Mouse (Mus musculus) liver, embryonic 15.5 days (tissue): ENCODE data around the gene Ece1. TPM values are rescaled to one million over a fixed set of nuclear protein-coding genes. Genes with fewer than 3 reads are reported as not detected.

Experiments
- ATAC-seq: fragments of 200-750 bp; cut with Nextera tagmentation; 2 replicates; pipeline ENCODE4 v1.8.0; 2017; ENCODE audit warnings: moderate number of reproducible peaks, mild to moderate bottlenecking, moderate library complexity; ENCODE audit not compliant: insufficient read depth
- H3K27ac ChIP-seq: fragments of 300-500 bp; sonication (generic); replicated peaks from 2 replicates; pipeline ENCODE4 v1.5.1; 2015; ENCODE audit warnings: mild to moderate bottlenecking, inconsistent platforms
- H3K27me3 ChIP-seq: fragments of 300-500 bp; sonication (generic); 2 replicates; pipeline ENCODE4 v1.6.1; 2015; ENCODE audit warnings: mild to moderate bottlenecking, inconsistent platforms
- H3K36me3 ChIP-seq: fragments of 300-500 bp; sonication (generic); replicated peaks from 2 replicates; pipeline ENCODE4 v1.6.1; 2015; ENCODE audit warnings: moderate library complexity, mild to moderate bottlenecking, inconsistent platforms
- H3K4me1 ChIP-seq: fragments of 300-500 bp; sonication (generic); replicated peaks from 2 replicates; pipeline ENCODE4 v1.6.1; 2015; ENCODE audit warnings: inconsistent platforms
- H3K4me2 ChIP-seq: fragments of 300-500 bp; sonication (generic); 2 replicates; pipeline ENCODE4 v1.6.1; 2015; ENCODE audit warnings: moderate library complexity, mild to moderate bottlenecking, inconsistent platforms
- H3K4me3 ChIP-seq: fragments of 300-500 bp; sonication (generic); replicated peaks from 2 replicates; pipeline ENCODE4 v1.5.1; 2015; ENCODE audit warnings: mild to moderate bottlenecking, inconsistent platforms
- H3K9ac ChIP-seq: fragments of 300-500 bp; sonication (generic); 2 replicates; pipeline ENCODE4 v1.6.1; 2015; ENCODE audit warnings: moderate library complexity, mild to moderate bottlenecking, inconsistent platforms
- H3K9me3 ChIP-seq: fragments of 300-500 bp; sonication (generic); replicated peaks from 2 replicates; pipeline ENCODE4 v1.6.1; 2016; ENCODE audit warnings: inconsistent platforms
- WGBS: fragments of 180-500 bp; shearing (Covaris S2); methylation state at CpG from one replicate; pipeline ENCODE4 v1.1.7; 2015; ENCODE audit warnings: mixed read lengths; ENCODE audit not compliant: insufficient replicate concordance; 5-methylcytosine and 5-hydroxymethylcytosine counted together
- polyA plus RNA-seq: library from polyadenylated mRNA; unstranded; fragments of >200 nt; fragmentation: Nextera tagmentation; extraction: Ambion mirVana; gene quantifications from 2 replicates; pipeline ENCODE4 v1.2.1, GENCODE M21; 2015

Gene Ece1
- polyA plus RNA-seq, 1 experiment from 2014 or later = 15.1 TPM

GRCm38 (mm10) chr4:137882663-137883062 is 20.6 kb downstream of the Ece1 start:
- Histone ChIP-seq H3K4me2 (no peak overlapping the region), H3K9me3 (no peaks in the 10 kb centered on the region), H3K4me1 (peaks cover 27% of the 10 kb centered on the region), H3K9ac (no peak overlapping the region), H3K36me3 (no peaks in the 10 kb centered on the region), H3K4me3 (no peak overlapping the region), H3K27me3 (no peaks in the 10 kb centered on the region), H3K27ac (no peak overlapping the region)
- 88% methylated on average over 9 of the region's 9 CpGs for WGBS
- no peak for ATAC-seq

DNA sequence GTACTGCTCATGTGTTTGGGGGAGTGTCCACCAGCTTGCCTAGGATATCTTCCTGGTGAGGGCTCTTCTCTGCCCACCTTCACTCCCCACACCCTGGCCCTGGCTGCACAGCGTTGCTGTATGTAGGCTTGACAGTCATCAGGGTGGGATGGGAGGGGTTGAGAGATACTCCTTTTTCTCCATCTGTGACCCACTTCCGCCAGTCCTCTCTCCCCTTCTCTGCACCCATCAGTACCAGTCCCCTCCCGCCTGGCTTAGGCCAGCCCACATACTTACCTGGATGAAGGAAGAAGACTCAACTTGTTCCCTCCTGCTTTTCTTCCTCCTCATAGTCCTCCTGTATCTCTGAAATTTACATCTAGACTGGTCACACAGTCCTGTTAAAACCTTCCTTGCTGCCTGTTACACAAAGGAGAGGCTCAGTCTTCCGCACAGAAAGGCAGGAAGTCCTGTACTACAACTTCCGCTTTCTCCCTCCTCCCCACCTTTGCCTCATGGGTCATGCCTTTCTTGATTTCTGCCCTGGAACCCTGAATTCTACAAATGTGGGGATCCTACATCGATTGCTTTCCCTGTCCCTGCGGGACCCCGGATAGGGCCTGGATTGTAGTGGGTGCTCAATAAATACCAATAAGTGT is 21.6 kb downstream of the Ece1 start:
- whole genome bisulfite sequencing = 60% methylated on average over 8 of the region's 8 CpGs
- Histone ChIP-seq H3K9ac (no peak overlapping the region), H3K27me3 (no peaks in the 10 kb centered on the region), H3K9me3 (no peaks in the 10 kb centered on the region), H3K4me2 (peak overlapping the region; percentile 30; the same call in 1 of the 2 replicates), H3K36me3 (no peaks in the 10 kb centered on the region), H3K4me3 (no peak overlapping the region), H3K27ac (no peak overlapping the region), H3K4me1 (peaks cover 33% of the 10 kb centered on the region)
- no peak for ATAC-seq

DNA sequence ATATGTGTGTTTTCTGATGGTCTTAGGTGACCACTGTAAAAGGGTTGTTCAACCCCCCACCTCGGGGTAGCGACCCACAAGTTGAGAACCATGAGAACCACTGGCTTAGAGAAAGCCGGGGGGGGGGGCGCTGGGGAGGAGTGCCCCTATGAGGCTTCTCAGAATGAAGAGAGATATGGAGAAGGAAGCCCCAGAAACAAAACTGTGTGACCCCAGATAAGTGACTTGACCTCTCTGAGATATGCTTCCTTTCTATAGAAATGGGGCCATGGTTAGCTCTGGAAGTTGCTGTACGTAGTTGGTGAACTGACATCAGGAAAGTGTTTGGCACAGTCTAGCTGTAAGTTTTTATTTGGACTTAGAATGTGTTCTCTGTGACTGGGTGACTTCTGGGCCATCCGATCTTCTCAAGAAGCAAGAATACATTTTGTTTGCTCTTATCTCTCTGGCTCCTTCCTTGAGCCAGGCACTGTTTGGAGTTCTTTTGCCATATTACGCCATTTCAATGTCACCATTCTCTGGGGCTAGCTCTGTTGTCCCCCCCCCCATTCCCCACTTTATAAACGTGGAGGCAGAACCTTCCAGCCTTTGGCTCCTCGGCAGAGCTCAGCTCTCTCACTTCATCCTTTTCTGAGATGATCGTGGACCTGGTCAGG is 25.4 kb downstream of the Ece1 start:
- H3K4me3 ChIP-seq = no peak overlapping the region
- H3K9me3 ChIP-seq = no peaks in the 10 kb centered on the region
- no peak for ATAC-seq
- no peak overlapping the region for H3K4me2 ChIP-seq
- 46% methylated on average over 10 of the region's 10 CpGs for WGBS
- 0 out of 2 replicates have a peak, but pooled peaks cover under 1% of the 10 kb centered on the region for H3K27me3 ChIP-seq
- H3K4me1 ChIP-seq = peaks cover 20% of the 10 kb centered on the region
- H3K36me3 ChIP-seq = no peaks in the 10 kb centered on the region
- H3K27ac ChIP-seq = no peak overlapping the region
- no peak overlapping the region for H3K9ac ChIP-seq

DNA sequence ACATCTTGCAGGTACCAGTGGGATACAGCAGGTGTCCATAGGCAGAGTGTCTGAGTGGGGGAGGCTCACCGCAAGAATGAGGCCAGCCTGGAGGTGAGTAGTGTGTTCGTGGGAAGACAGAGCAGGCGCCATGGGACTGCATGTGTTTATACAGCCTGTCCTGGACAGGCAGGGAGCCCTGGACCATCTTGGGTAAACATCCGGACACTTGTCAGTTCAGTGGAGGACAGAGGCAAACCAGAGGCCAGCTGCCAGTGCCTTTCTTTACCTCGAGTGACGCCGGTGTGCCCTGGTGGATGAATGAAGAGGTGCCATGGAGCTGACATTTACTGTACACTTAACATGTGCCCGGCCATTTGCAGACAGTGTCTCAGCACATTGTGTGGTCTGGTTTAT is 26.0 kb downstream of the Ece1 start:
- Histone ChIP-seq H3K4me2 (no peak overlapping the region), H3K36me3 (no peaks in the 10 kb centered on the region), H3K9ac (no peak overlapping the region), H3K9me3 (no peaks in the 10 kb centered on the region), H3K4me1 (peaks cover 20% of the 10 kb centered on the region), H3K4me3 (no peak overlapping the region), H3K27ac (no peak overlapping the region), H3K27me3 (0 out of 2 replicates have a peak, but pooled peaks cover 4% of the 10 kb centered on the region)
- no peak for ATAC-seq
- 48% methylated on average over 8 of the region's 8 CpGs for WGBS

DNA sequence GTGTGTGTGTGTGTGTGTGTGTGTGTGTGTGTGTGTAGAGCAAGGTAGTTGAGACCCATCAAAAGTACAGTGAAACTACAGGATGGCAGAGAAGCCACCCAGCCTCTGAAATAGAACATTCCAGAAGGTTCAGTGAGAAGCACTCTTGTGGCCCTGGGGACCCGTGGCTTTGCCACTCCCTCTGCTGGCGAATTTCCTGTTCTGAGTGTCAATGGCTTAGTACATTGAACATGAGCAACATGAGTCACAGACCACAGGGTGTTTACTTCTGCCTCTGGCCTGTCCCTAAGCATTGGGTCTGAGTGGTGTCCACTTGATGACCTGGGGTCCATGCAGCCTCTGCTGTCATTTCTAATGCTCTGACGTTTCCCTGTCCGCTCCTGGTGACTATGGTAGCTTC is 28.6 kb downstream of the Ece1 start:
- Histone ChIP-seq H3K9ac (no peak overlapping the region), H3K4me2 (no peak overlapping the region), H3K4me1 (peaks cover 15% of the 10 kb centered on the region), H3K27me3 (0 out of 2 replicates have a peak, but pooled peaks cover 4% of the 10 kb centered on the region), H3K36me3 (no peaks in the 10 kb centered on the region), H3K27ac (no peak overlapping the region), H3K4me3 (no peak overlapping the region), H3K9me3 (no peaks in the 10 kb centered on the region)
- no peak for ATAC-seq
- WGBS = 30% methylated on average over 4 of the region's 4 CpGs

GRCm38 (mm10) chr4:137891553-137892145 is 29.6 kb downstream of the Ece1 start:
- no peaks in the 10 kb centered on the region for H3K36me3 ChIP-seq
- 0 out of 2 replicates have a peak, but pooled peaks cover 4% of the 10 kb centered on the region for H3K27me3 ChIP-seq
- no peak overlapping the region for H3K9ac ChIP-seq
- WGBS = 26% methylated on average over 4 of the region's 4 CpGs
- H3K4me2 ChIP-seq = no peak overlapping the region
- peaks cover 15% of the 10 kb centered on the region for H3K4me1 ChIP-seq
- no peak overlapping the region for H3K4me3 ChIP-seq
- H3K9me3 ChIP-seq = no peaks in the 10 kb centered on the region
- ATAC-seq = no peak
- no peak overlapping the region for H3K27ac ChIP-seq

DNA sequence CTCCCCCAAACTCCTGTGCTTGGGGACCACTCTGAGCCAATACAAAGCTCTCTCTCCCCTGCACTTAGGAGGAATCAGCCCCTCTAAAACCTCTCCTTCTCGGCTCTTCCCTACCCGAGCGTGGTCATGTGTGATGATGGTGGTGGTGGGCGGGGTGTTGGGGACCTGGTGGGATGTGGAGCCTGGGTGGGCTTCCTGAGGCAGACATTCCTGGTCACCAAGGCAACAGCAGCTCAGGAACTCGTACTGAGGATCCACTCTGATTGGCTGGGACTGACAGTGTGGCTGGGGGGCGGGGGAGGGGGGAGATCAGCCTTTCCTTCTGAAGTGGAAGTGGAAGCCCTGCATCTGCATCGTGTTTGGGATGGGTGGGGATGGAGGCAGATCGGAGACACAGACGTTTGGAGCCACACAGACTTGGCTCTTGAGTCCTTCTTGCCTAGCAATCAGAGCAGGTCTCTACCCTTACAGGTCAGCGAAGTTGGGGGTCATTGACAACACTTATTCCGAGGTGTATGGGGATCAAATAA is 30.7 kb downstream of the Ece1 start:
- Histone ChIP-seq H3K27me3 (0 out of 2 replicates have a peak, but pooled peaks cover 4% of the 10 kb centered on the region), H3K9ac (no peak overlapping the region), H3K9me3 (no peaks in the 10 kb centered on the region), H3K4me3 (no peak overlapping the region), H3K4me1 (peaks cover 5% of the 10 kb centered on the region), H3K4me2 (no peak overlapping the region), H3K36me3 (no peaks in the 10 kb centered on the region), H3K27ac (no peak overlapping the region)
- ATAC-seq = no peak
- 36% methylated on average over 11 of the region's 11 CpGs for WGBS

DNA sequence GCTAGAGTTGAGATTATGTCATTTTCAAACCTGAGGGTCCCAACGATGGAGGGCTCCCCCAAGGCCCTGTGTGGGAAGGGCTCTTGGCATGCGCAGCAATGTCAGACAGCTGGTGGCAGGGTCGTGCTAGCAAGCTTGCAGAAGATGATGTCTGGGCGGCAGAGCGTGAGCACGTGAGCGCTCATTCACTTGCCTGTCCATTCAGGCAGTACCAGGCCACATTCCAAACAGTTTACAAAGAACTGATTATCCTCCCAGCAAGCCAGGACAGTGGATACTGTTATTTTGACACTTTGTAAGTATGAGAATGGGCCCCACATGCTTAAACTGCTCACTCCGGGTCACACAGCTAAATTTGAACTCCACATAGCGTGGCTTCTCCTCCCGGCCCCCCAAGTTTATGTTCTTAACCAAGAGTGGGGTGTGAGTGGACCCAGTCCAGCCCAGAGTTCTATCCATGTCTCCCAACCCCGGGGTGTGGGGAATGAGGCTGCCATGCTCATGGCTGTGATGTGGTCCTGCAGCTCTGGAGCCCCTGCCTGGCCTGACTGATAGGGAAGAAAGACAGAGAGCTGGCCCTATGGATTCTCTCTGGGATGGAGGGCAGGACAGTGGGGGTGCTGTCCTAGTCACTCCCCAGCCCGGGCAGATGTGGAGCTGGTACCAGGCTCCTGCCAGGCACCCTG is 34.7 kb downstream of the Ece1 start:
- Histone ChIP-seq H3K4me2 (no peak overlapping the region), H3K27me3 (peaks cover 18% of the 10 kb centered on the region; the same call in 1 of the 2 replicates), H3K36me3 (no peaks in the 10 kb centered on the region), H3K27ac (no peak overlapping the region), H3K9ac (no peak overlapping the region), H3K4me3 (no peak overlapping the region), H3K4me1 (no peaks in the 10 kb centered on the region), H3K9me3 (no peaks in the 10 kb centered on the region)
- no peak for ATAC-seq
- 64% methylated on average over 12 of the region's 12 CpGs for WGBS

- no peaks in the 10 kb centered on the region for H3K36me3 ChIP-seq
- H3K27ac ChIP-seq = no peak overlapping the region
- H3K9me3 ChIP-seq = no peaks in the 10 kb centered on the region
- H3K4me1 ChIP-seq = no peaks in the 10 kb centered on the region
- H3K4me3 ChIP-seq = no peak overlapping the region
- H3K4me2 ChIP-seq = no peak overlapping the region
- WGBS = 50% methylated on average over 8 of the region's 8 CpGs
- H3K9ac ChIP-seq = no peak overlapping the region
- no peak for ATAC-seq
- peaks cover 18% of the 10 kb centered on the region; the same call in 1 of the 2 replicates for H3K27me3 ChIP-seq
These were observed 35.2 kb downstream of the Ece1 start for GRCm38 (mm10) chr4:137897298-137897612.

DNA sequence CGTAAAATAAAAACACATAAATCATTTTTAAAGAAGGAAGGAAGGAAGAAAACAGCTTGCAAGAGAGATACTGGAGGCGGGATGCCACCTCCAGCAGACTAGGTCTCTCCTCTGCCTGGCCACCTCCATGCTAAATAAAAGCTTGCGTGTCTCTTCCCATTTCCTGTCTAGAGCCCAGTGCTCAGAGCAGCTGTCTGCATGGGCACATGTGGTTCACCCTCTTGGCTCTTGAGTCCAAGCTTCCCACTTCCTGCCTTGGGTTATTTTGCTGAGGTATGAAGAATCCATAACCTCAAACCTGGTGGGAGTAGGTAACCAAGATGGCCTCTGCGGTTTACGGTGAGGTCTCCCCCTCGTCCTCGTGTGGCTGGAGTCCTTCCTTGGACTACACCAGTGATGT is 36.5 kb downstream of the Ece1 start:
- H3K4me2 ChIP-seq = no peak overlapping the region
- no peak overlapping the region for H3K4me3 ChIP-seq
- 57% methylated on average over 7 of the region's 7 CpGs for WGBS
- H3K9ac ChIP-seq = no peak overlapping the region
- H3K9me3 ChIP-seq = no peaks in the 10 kb centered on the region
- H3K27me3 ChIP-seq = peaks cover 14% of the 10 kb centered on the region; the same call in 1 of the 2 replicates
- no peak for ATAC-seq
- H3K36me3 ChIP-seq = no peaks in the 10 kb centered on the region
- H3K27ac ChIP-seq = no peak overlapping the region
- H3K4me1 ChIP-seq = no peaks in the 10 kb centered on the region

DNA sequence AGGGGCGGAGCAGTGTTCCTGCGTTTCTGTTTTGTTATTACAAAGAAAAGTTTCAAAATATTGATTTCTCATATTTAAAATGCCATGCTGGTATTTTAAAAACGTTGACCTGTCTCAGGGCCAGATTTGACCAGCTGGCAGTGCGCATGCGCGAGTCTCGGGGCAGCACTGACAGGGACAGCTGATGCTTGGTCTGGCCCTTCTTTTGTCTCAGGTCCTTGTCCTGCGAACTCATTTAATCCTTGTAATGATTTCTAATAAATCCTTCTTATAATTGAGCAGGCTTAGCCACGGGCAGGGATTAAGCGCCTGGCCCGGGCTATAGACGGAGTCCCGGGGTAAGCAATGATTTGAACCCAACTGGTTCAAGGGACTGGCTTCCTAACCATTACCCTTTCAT is 40.2 kb downstream of the Ece1 start:
- H3K36me3 ChIP-seq = no peaks in the 10 kb centered on the region
- H3K4me3 ChIP-seq = no peak overlapping the region
- no peak overlapping the region for H3K27ac ChIP-seq
- H3K4me2 ChIP-seq = no peak overlapping the region
- 81% methylated on average over 13 of the region's 13 CpGs for WGBS
- H3K9me3 ChIP-seq = no peaks in the 10 kb centered on the region
- no peaks in the 10 kb centered on the region for H3K4me1 ChIP-seq
- ATAC-seq = no peak
- peaks cover 14% of the 10 kb centered on the region; the same call in 1 of the 2 replicates for H3K27me3 ChIP-seq
- H3K9ac ChIP-seq = no peak overlapping the region
